Mouse (Mus musculus): ENCODE data around the gene Vdr.

Gene Vdr

GRCm38 (mm10) chr15:97910530-97910929 is at the start of gene Vdr:
Gene Vdr, minus strand, starts transcription at chr15:97910630.
- no peaks in the 10 kb centered on the region for H3K36me3 ChIP-seq (ENCODE audit: insufficient read depth, low read length)
- H3K4me3 ChIP-seq (replicated peaks; ENCODE audit: low read length): no peak within 1 kb of the TSS
- TF ChIP-seq CTCF (conservative IDR thresholded peaks at IDR 0.05; ENCODE audit: low read length): no peak
- TF ChIP-seq POU5F1 (IDR thresholded peaks at IDR 0.05; ENCODE audit: borderline replicate concordance, low read length): no peak
- TF ChIP-seq NANOG (IDR thresholded peaks at IDR 0.05; ENCODE audit: borderline replicate concordance, low read length): no peak
- peaks cover 18% of the 10 kb centered on the region for H3K4me1 ChIP-seq (replicated peaks; ENCODE audit: low read depth, low read length)
- H3K9me3 ChIP-seq (ENCODE audit: low read length): no peaks in the 10 kb centered on the region
- H3K27me3 ChIP-seq (ENCODE audit: insufficient read depth, low read length): peaks cover 60% of the 10 kb centered on the region

- Histone ChIP-seq H3K9me3 (ENCODE audit: low read length) (no peaks in the 10 kb centered on the region), H3K36me3 (ENCODE audit: insufficient read depth, low read length) (no peaks in the 10 kb centered on the region), H3K4me1 (replicated peaks; ENCODE audit: low read depth, low read length) (peaks cover 14% of the 10 kb centered on the region), H3K27me3 (ENCODE audit: insufficient read depth, low read length) (peaks cover 23% of the 10 kb centered on the region), H3K4me3 (replicated peaks; ENCODE audit: low read length) (no peak overlapping the region)
- no peak for TF ChIP-seq NANOG (IDR thresholded peaks at IDR 0.05; ENCODE audit: borderline replicate concordance, low read length)
- no peak for TF ChIP-seq CTCF (conservative IDR thresholded peaks at IDR 0.05; ENCODE audit: low read length)
- no peak for TF ChIP-seq POU5F1 (IDR thresholded peaks at IDR 0.05; ENCODE audit: borderline replicate concordance, low read length)
These were observed 46.0 kb upstream of the Vdr start for GRCm38 (mm10) chr15:97956416-97956815.

GRCm38 (mm10) chr15:97955742-97956141 is 45.3 kb upstream of the Vdr start:
- peaks cover 14% of the 10 kb centered on the region for H3K4me1 ChIP-seq (replicated peaks; ENCODE audit: low read depth, low read length)
- H3K36me3 ChIP-seq (ENCODE audit: insufficient read depth, low read length): no peaks in the 10 kb centered on the region

GRCm38 (mm10) chr15:97955286-97955685 is 44.9 kb upstream of the Vdr start:
- H3K9me3 ChIP-seq (ENCODE audit: low read length): no peaks in the 10 kb centered on the region
- no peak overlapping the region for H3K4me3 ChIP-seq (replicated peaks; ENCODE audit: low read length)
- H3K27me3 ChIP-seq (ENCODE audit: insufficient read depth, low read length): peaks cover 32% of the 10 kb centered on the region
- no peak for TF ChIP-seq POU5F1 (IDR thresholded peaks at IDR 0.05; ENCODE audit: borderline replicate concordance, low read length)
- TF ChIP-seq CTCF (conservative IDR thresholded peaks at IDR 0.05; ENCODE audit: low read length): no peak
- no peak for TF ChIP-seq NANOG (IDR thresholded peaks at IDR 0.05; ENCODE audit: borderline replicate concordance, low read length)
- H3K36me3 ChIP-seq (ENCODE audit: insufficient read depth, low read length): no peaks in the 10 kb centered on the region
- H3K4me1 ChIP-seq (replicated peaks; ENCODE audit: low read depth, low read length): peaks cover 14% of the 10 kb centered on the region

More at GRCm38 (mm10) chr15:97955742-97956141, 45.3 kb upstream of the Vdr start:
- H3K27me3 ChIP-seq (ENCODE audit: insufficient read depth, low read length): peaks cover 27% of the 10 kb centered on the region
- no peak overlapping the region for H3K4me3 ChIP-seq (replicated peaks; ENCODE audit: low read length)
- no peaks in the 10 kb centered on the region for H3K9me3 ChIP-seq (ENCODE audit: low read length)
- TF ChIP-seq NANOG (IDR thresholded peaks at IDR 0.05; ENCODE audit: borderline replicate concordance, low read length) (no peak), POU5F1 (IDR thresholded peaks at IDR 0.05; ENCODE audit: borderline replicate concordance, low read length) (no peak), CTCF (conservative IDR thresholded peaks at IDR 0.05; ENCODE audit: low read length) (no peak)

GRCm38 (mm10) chr15:97954671-97955070 is 44.2 kb upstream of the Vdr start:
- H3K27me3 ChIP-seq (ENCODE audit: insufficient read depth, low read length): peaks cover 38% of the 10 kb centered on the region
- H3K36me3 ChIP-seq (ENCODE audit: insufficient read depth, low read length): no peaks in the 10 kb centered on the region
- TF ChIP-seq POU5F1 (IDR thresholded peaks at IDR 0.05; ENCODE audit: borderline replicate concordance, low read length) (no peak), NANOG (IDR thresholded peaks at IDR 0.05; ENCODE audit: borderline replicate concordance, low read length) (no peak), CTCF (conservative IDR thresholded peaks at IDR 0.05; ENCODE audit: low read length) (no peak)
- no peaks in the 10 kb centered on the region for H3K9me3 ChIP-seq (ENCODE audit: low read length)
- H3K4me1 ChIP-seq (replicated peaks; ENCODE audit: low read depth, low read length): peaks cover 14% of the 10 kb centered on the region
- no peak overlapping the region for H3K4me3 ChIP-seq (replicated peaks; ENCODE audit: low read length)

GRCm38 (mm10) chr15:97952889-97953189 is 42.4 kb upstream of the Vdr start:
- no peak overlapping the region for H3K4me3 ChIP-seq (replicated peaks; ENCODE audit: low read length)
- H3K9me3 ChIP-seq (ENCODE audit: low read length): no peaks in the 10 kb centered on the region
- H3K27me3 ChIP-seq (ENCODE audit: insufficient read depth, low read length): peaks cover 45% of the 10 kb centered on the region
- no peaks in the 10 kb centered on the region for H3K36me3 ChIP-seq (ENCODE audit: insufficient read depth, low read length)
- peaks cover 22% of the 10 kb centered on the region for H3K4me1 ChIP-seq (replicated peaks; ENCODE audit: low read depth, low read length)
- no peak for TF ChIP-seq CTCF (conservative IDR thresholded peaks at IDR 0.05; ENCODE audit: low read length)
- no peak for TF ChIP-seq NANOG (IDR thresholded peaks at IDR 0.05; ENCODE audit: borderline replicate concordance, low read length)
- TF ChIP-seq POU5F1 (IDR thresholded peaks at IDR 0.05; ENCODE audit: borderline replicate concordance, low read length): no peak

- Histone ChIP-seq H3K4me1 (replicated peaks; ENCODE audit: low read depth, low read length) (peaks cover 22% of the 10 kb centered on the region), H3K36me3 (ENCODE audit: insufficient read depth, low read length) (no peaks in the 10 kb centered on the region), H3K4me3 (replicated peaks; ENCODE audit: low read length) (no peak overlapping the region), H3K27me3 (ENCODE audit: insufficient read depth, low read length) (peaks cover 45% of the 10 kb centered on the region), H3K9me3 (ENCODE audit: low read length) (no peaks in the 10 kb centered on the region)
- TF ChIP-seq CTCF (conservative IDR thresholded peaks at IDR 0.05; ENCODE audit: low read length) (peak; percentile 89), POU5F1 (IDR thresholded peaks at IDR 0.05; ENCODE audit: borderline replicate concordance, low read length) (no peak)
These were observed 41.9 kb upstream of the Vdr start for GRCm38 (mm10) chr15:97952137-97952888.

- TF ChIP-seq NANOG (IDR thresholded peaks at IDR 0.05; ENCODE audit: borderline replicate concordance, low read length): no peak
- TF ChIP-seq POU5F1 (IDR thresholded peaks at IDR 0.05; ENCODE audit: borderline replicate concordance, low read length): no peak
- no peak overlapping the region for H3K4me3 ChIP-seq (replicated peaks; ENCODE audit: low read length)
- no peaks in the 10 kb centered on the region for H3K36me3 ChIP-seq (ENCODE audit: insufficient read depth, low read length)
- peaks cover 22% of the 10 kb centered on the region for H3K4me1 ChIP-seq (replicated peaks; ENCODE audit: low read depth, low read length)
- peaks cover 37% of the 10 kb centered on the region for H3K27me3 ChIP-seq (ENCODE audit: insufficient read depth, low read length)
- H3K9me3 ChIP-seq (ENCODE audit: low read length): no peaks in the 10 kb centered on the region
These were observed 39.8 kb upstream of the Vdr start for GRCm38 (mm10) chr15:97950240-97950639.

GRCm38 (mm10) chr15:97949706-97950105 is 39.3 kb upstream of the Vdr start:
- Histone ChIP-seq H3K27me3 (ENCODE audit: insufficient read depth, low read length) (peaks cover 38% of the 10 kb centered on the region), H3K4me3 (replicated peaks; ENCODE audit: low read length) (no peak overlapping the region), H3K9me3 (ENCODE audit: low read length) (no peaks in the 10 kb centered on the region), H3K36me3 (ENCODE audit: insufficient read depth, low read length) (no peaks in the 10 kb centered on the region), H3K4me1 (replicated peaks; ENCODE audit: low read depth, low read length) (peaks cover 20% of the 10 kb centered on the region)
- TF ChIP-seq CTCF (conservative IDR thresholded peaks at IDR 0.05; ENCODE audit: low read length) (no peak), NANOG (IDR thresholded peaks at IDR 0.05; ENCODE audit: borderline replicate concordance, low read length) (no peak), POU5F1 (IDR thresholded peaks at IDR 0.05; ENCODE audit: borderline replicate concordance, low read length) (no peak)
